Mouse (Mus musculus): ENCODE data around the gene Slc13a4. TPM values are rescaled to one million over a fixed set of nuclear protein-coding genes. Genes with fewer than 3 reads are reported as not detected.
A peak's percentile ranks its signal among the peaks of the same experiment; 100 is the strongest.

Gene Slc13a4
- total RNA-seq (2021), result 1 to 10 TPM; 5.7 to 6.4 TPM
- long read RNA-seq, partial matches to known transcripts, result 1 of 3 reads
- long read RNA-seq, other reads (novel, unspliced or antisense), result 0 of 3 reads

DNA sequence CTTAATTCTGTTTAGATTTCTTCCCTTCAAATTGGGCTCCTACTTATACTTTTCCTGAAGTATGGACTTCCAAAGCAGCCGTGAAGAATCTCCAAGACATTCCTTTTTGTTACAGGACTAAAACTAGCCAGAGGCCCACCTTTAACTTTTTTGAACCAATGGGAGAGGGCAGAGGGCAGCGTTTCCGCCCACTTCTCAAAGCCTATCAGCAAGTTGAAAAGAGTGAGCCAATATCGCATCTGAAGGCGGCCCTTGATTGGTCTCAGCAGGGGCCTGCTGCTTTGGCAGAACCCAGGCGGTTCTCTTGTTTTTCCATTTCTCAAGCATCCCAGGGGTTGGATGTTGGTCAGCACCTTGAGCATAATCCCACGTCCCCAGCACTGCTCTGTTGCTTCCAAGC is at the start of gene Slc13a4:
Gene Slc13a4 (minus strand): TSS at position 95 of the 400 bp plus-strand sequence.
- DNase-seq (ENCODE audit: low spot score in 2 of 2), result no peak

DNA sequence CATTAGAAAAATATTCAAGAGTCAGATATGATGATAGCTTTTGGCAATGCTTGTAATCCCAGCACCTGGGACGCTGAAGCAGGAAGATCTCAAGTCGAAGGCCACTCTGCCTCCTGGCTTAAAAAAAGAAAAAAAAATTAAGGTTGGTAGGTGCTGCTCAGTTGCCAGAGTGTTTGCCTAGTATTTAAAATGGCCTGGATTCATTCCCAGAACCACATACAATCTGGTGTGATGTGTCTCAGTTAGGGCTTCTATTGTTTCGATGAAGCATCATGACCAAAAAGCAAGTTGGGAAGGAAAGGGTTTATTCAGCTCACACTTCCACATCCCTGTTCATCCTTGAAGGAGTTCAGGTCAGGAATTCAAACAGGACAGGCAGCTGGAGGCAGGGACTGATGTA is 47.4 kb upstream of the Slc13a4 start:
- DNase-seq (ENCODE audit: low spot score in 2 of 2), result no peak

DNA sequence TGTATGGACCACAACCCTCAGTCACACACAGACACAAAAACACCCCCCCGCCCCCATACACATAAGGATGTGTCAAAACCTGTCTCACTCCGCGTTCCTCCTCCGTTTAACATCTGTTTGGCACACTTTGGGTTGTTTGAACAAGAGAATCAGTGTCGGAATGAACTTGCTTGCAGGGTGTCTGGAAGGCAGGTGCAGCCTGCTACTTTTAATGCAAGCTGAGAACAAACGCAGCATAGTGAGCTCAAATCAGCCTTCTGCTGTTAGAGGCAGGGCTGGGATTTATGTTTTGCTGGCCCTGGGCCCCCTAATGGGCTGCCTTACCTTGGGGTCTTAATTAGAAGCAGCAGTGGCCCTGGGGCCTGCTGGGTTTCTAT is 46.7 kb upstream of the Slc13a4 start:
- DNase-seq (ENCODE audit: low spot score in 2 of 2), result peak in 1 of 2 experiments; percentile 29

DNA sequence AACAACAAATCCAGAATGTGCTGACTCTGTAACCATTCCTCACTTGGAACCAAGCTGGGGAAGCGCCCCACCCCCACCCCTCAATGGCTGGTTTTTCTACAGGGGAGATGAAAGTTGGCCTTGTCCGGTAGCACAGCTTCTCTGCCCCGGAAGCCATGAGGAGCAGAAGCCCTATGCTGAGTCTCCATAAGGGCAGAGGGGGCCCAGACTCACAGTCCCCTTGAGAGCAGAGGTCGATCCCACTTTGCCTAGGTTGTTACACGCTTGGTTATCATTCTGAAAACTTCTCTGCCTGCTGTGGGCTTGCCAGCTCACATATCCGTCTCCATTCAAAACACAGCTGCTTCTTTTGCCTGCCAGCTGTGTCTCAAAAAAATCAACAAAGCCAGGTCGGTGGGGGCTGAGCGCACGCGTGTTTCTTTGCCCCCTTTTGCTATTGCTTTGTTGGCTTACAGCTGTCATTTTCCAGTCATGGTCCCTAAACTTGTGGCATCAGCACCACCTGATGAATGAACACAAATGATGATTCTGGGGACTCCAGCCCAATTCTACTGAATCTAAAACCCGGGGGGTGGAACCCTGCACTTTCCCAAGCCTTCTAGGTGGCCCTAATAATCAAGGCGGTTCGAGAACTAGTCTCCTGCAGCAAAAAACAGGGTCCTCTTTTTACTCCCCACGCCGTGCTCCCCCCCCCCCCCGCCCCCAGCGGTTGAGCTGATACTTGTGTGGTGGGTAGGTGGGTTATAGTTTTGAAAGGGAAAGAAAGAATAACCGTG is 46.1 kb upstream of the Slc13a4 start:
- DNase-seq (ENCODE audit: low spot score in 2 of 2), result no peak

DNA sequence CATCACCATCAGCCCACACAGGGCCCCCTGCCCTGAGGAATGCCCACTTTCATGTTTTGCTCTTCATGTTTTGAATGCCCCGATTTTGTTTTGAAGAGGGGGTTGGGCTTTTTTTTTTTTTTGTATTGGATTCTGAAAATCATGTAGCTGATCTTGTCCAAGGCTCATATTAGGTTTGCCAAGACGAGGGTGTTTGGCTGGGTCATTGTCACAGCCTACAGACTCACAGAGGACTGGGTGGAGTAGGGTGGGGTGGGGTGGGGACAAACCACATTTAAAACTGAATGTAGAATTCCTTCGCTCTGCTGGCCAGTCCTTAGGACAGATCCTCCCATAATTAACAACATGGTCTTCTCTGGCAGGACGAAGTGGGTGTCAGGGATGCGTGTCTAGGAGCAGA is 45.5 kb upstream of the Slc13a4 start:
- DNase-seq (ENCODE audit: low spot score in 2 of 2), result no peak

DNA sequence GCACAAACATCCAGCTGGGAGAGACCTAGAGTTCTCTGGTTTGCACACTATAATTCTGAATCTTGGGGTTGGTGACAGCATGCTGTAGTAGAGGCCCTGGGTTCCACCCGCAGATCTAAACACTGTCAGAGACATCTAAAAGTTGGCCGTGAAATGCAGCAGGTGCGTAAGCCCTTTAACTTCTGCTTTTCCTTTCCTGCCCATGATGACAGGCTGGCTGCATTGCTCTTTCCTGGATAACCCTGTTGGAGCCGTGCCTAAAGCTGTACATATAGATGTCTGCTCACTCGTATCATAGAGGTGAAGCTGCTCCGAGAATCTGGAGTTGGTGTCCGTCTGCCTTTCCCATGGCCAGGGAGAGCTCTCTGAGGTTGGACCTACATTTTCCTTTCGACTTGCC is 44.9 kb upstream of the Slc13a4 start:
- DNase-seq (ENCODE audit: low spot score in 2 of 2), result no peak

DNA sequence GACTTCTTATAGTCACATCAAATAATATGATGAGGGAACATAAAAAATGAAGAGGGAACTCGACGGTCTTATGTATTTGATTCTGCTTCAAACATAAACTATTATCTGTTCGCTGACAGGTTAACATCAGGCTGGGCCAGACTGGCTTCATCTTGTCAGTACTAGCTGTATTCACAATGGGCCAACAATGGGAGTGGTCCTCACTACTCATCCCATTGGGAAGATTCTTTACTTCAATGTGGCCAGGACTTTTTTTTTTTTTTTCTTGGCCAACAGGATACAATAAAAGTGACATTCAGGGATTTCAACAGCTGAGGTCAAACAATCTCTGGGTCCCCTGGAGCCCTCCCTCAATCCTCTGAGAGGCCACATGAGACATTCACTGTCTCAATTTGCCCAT is 43.9 kb upstream of the Slc13a4 start:
- DNase-seq (ENCODE audit: low spot score in 2 of 2), result no peak

DNA sequence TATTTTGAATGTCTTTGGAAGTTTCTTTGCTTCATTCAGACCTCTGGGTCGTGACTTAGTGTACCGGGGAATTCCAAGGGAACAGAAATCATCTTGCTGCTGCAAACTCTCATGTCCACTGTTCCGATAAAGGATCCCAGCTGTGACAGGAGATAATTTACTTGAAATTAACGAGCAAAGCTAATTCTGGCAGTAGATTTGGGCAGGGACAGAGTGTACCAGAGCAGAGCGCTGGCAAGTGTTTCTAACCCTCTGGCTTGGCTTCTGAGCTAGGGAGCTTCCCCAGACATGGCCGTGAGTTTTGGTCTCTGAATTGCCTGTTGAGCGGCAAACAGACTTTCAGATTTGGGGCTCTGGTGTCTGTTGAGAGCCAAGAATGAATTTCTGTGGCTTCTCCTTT is 41.9 kb upstream of the Slc13a4 start:
- peak in 1 of 2 experiments; percentile 22 for DNase-seq (ENCODE audit: low spot score in 2 of 2)

DNA sequence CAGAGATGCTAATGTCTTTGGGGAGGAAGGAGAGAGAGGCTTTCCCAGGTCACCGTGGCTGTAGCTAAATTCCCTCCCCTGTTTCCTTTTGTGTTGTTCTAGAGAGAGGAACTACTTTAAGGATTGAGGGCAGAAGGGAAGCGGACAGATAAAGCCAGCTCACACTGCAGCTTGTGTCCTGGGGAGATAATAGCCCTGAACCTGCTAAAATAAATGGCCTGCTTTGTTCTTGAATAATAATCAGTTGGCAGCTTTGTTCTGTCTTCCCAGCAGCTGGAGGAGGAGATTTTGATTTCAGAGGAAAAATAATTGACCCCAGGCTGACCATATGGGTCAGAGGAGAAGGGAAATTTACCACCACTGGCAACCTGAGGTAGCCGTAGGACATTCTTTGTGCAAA is 30.7 kb upstream of the Slc13a4 start:
- no peak for DNase-seq (ENCODE audit: low spot score in 2 of 2)

DNA sequence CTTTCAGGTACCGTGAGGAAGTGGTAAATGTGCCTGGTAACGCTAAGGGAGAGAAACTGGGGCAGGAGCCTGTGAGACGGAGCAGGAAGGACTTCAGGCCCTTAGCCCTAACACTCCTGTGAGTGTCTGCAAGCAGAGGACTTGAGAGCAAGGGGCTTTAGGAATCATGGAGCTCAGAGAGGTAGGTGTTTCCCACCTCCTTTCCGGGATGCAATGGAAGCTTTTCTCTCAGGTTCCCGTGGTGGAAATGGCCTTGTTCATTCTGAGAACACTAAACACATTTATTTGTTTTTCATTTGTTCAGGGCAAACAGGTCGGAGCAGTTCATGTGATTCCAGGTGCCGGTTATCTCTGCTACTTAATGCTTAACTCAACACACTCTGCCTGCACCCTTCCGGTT is 29.9 kb upstream of the Slc13a4 start:
- DNase-seq (ENCODE audit: low spot score in 2 of 2), result no peak

DNA sequence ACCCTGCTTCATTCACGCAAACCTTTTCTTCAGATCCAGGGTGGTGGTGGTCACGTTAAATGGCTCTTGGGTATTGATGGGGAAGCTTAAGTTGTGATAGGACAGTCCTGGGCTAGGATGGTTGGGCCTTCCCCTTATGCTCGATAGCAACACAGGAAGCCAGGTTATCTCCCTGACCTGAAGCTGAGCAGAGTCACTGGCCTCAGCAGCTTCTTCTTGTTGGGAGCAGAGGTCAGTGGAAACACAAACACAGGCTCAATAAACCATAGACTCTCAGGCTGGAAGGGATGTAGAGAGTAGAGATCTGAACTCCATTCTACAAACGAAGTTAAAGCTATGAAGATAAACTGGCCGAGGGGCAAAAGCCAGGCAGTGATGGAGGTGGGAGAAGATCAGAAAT is 27.5 kb upstream of the Slc13a4 start:
- DNase-seq (ENCODE audit: low spot score in 2 of 2), result no peak

DNA sequence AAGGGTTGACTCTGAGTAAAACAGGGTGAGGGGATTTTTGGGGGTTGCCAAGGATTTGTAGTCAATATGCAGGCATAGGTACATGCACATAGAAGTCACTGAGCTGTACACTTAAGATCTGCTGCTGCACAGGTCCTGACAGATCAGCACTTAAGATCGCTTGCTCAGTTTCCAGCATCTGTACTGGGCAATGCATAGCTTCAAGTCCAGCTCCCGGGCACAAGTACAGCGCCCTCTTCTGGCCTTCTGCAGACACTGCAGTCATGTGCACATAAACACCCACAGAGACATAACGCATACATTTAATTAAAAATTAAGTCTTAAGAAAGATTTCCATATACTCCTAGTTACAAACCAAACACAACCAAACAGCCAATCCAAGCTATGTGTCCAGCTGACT is 26.3 kb upstream of the Slc13a4 start:
- DNase-seq (ENCODE audit: low spot score in 2 of 2), result no peak

DNA sequence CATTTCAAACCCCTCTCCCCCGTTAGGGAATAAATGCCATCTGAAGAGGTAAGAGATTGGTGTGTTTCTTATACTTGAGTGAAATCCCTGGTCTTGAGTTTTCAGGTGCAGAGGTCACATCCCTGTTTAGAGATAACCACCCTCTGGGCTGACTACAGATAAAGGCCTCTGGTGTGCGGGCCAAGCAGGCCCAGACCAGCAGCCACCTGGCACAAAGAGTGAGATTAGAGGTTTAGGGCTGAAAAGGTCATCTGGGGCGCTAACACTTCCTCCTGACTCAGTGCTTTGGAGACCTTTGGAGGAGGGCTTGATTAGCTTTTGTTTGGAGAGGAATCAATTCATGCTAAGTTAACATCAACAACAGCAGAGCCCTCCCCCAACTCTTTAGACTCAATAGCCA is 25.7 kb upstream of the Slc13a4 start:
- no peak for DNase-seq (ENCODE audit: low spot score in 2 of 2)

DNA sequence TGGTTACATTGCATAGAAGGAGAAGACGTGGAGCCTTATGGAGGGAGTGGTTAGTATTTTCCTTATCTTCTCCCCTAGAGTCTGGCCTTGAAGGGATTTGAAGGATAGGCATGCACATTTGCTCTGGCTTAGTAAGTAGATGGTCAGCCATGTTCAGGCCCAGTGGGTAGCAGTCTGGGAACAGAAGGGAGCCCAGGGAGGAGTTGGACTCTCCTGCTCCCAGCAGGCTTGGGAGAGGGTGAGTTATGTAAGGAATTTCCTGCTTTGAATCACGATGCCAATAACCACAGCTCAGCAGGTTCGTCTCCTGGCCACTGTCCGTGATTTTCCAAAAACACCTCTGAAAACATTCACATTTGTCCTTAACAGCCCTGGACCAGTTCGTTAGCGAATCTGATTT is 22.9 kb upstream of the Slc13a4 start:
- no peak for DNase-seq (ENCODE audit: low spot score in 2 of 2)

DNA sequence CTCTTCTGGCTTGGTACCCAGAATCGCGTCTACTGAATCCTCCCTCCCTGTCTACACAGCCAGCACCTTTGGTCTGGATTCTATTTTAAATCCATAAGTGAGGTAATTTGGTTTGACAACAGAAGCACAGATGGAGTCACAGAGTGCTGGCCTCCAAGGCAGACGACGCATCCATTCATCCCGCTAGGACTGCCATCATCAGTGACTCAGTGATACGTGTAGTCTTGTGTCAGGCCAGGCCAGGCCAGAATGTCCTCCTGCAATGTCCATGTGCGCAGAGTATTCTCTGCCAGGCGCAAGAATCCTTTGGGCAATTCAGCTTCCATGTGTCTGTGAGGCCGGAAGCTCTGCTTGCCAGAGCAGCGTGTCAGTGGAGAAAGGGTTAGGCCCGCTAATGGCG is 22.0 kb upstream of the Slc13a4 start:
- DNase-seq (ENCODE audit: low spot score in 2 of 2), result no peak

DNA sequence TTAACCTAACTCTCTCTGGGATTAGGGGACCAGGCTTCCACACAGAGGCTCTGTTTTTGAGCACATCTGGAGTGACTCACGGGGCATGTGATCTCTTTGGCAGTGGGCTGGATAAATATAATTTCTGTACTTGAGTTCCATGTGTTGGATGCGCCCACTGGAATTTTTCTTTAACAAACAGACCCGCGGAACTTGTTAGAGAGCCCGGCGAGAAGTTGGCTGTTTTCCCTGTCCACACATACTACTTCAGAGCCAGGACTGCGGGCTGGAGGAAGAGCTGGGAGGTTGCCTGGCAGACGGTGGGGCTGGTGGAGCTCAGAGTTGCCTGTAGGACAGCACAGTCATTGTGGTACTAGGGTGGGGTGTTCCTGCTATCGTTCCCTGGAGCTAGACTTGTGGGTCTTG is 18.2 kb upstream of the Slc13a4 start, which contains the start of gene Fam180a:
Gene Fam180a (minus strand): TSS at position 31 of the 405 bp plus-strand sequence.
- peak; percentile 11 to 18 for DNase-seq (ENCODE audit: low spot score in 2 of 2)

DNA sequence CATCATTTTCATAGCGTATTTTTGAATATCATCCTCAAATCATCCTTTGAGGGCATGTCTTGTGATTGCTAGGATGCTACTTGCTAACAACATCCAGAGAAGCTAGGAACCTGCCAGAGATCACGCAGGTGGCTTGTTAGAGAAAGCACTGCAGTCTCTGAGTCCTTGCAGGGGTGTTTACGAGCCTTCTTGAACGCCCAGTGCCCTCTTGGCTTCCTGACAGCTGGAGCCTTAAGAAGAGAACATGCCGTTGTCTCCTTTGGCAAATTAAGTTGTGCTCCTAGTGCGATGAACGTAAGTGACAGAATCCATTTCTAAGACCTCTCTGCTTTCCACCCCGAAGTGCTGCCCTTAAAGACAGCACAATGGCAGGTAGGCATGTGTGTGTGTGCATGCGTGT is 16.4 kb upstream of the Slc13a4 start:
- no peak for DNase-seq (ENCODE audit: low spot score in 2 of 2)

DNA sequence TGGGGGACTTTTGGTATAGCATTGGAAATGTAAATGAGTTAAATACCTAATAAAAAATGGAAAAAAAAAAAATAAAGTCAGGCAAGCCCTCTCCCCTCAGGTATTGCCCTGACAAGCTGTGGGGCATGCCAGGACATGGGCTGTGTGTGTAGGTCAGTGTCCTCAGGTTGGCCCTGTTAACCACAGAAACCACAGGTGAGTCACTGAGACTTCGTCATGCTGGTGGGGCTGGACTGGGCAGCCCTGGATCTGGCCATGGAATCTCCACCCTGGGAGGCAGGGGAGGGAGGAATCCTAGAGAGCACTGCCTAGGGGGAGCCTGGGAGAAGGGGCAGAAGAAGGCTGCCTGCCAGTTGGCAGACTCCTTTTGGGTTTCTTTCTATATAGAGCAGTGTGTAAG is 15.1 kb upstream of the Slc13a4 start:
- no peak for DNase-seq (ENCODE audit: low spot score in 2 of 2)

DNA sequence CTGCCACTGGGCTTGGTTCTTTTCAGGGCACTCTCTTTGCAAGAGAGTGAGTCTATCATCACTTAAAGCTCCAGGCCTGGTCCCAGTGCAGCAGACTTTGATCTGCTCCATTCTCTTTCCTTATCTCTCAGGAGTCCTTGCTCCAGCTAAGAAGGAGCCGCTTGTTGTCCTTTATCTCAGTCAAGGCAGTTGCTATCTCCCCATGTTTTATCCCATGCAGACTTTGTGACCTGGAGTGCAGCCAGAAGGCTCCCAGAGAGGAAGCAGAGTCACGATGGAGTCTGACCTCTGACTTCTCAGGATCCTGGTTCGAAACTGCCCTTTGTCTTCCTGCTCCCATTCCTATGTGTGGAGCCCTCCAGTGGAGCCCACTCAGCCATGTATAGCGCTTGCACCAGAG is 13.2 kb upstream of the Slc13a4 start:
- no peak for DNase-seq (ENCODE audit: low spot score in 2 of 2)

DNA sequence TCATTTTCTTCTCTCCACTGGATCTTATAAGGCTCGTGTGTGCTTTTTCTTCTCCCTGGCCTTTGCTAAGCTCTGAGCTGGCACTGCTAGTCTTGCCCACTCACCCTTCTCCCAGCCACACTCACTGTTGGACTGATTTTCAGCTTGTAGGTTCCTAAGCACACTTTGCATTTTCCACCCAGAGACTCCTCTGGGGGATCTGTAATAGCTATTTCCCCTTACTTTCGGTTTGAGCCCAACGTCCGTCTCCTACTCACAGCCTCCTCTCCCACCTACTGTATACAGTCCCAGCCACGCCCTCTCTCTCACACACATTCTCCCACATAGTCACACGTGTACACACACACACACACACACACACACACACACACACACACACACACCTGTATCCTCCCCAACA is 11.9 kb upstream of the Slc13a4 start:
- DNase-seq (ENCODE audit: low spot score in 2 of 2), result no peak

DNA sequence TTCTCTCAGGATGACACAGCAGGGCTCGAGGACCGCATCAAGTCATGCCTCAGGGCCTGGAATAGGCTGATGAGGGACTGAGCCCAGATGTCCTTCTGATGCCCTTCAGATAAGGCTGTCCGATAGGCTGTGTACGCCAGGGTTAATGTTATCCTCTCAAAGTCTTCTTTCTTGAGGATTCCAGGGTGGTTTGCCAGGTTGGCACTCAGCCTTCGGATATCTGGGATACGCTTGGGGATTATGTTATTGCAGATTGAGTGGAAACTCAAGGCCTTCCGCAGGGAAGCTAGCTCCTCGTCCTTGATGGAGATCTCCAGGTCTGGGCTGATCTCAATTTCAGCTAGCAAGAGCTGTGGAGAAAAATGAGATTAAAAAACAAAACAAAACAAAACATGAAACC is 5.6 kb upstream of the Slc13a4 start:
- DNase-seq (ENCODE audit: low spot score in 2 of 2), result no peak

DNA sequence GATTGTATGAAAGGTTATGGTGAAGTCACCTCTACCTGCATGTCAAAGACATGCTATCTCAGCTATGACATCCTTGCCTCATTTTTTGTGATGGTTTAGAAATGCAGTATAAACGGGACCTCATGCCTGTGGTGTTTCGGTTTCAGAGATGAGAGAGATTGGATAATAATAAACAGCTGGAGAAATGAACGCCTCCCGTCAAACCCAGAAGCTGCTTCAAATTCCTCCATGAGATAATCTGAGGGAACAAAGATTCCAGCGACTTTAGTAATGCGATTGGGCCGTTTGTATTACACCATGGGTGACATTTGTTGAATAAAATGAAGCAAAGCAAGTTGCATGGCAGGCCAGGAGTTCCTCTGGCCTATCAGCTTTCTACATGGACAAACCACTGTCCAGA is 1.5 kb upstream of the Slc13a4 start:
- no peak for DNase-seq (ENCODE audit: low spot score in 2 of 2)

DNA sequence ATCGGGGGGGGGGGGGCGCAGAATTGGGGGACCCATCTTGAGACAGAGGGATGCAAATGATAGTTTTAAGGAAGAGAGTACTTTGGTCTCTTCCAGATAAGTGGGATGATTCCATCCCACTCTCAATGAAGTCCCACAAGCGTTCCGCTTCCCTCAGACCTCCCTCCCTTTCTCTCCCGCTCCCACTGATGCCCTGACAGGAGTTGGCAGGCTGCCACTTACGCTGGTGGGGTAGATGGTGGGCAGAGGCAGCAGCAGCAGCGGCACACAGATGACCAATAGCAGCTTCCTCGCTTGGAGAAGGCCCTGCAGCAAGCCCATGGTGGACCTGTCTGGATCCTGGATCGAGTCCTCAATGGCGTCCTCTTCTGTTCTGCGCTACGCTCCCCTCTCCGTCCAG is 795 bp downstream of the Slc13a4 start:
- no peak for DNase-seq (ENCODE audit: low spot score in 2 of 2)
